Mouse (Mus musculus): ENCODE measurements around the gene Rbfox1.

Rbfox1 gene

GRCm38 (mm10) chr16:6095604-6096372 lies 210.6 kb downstream of the Rbfox1 start:
- DNase-seq (ENCODE audit: low read depth, low spot score): no peak

DNA sequence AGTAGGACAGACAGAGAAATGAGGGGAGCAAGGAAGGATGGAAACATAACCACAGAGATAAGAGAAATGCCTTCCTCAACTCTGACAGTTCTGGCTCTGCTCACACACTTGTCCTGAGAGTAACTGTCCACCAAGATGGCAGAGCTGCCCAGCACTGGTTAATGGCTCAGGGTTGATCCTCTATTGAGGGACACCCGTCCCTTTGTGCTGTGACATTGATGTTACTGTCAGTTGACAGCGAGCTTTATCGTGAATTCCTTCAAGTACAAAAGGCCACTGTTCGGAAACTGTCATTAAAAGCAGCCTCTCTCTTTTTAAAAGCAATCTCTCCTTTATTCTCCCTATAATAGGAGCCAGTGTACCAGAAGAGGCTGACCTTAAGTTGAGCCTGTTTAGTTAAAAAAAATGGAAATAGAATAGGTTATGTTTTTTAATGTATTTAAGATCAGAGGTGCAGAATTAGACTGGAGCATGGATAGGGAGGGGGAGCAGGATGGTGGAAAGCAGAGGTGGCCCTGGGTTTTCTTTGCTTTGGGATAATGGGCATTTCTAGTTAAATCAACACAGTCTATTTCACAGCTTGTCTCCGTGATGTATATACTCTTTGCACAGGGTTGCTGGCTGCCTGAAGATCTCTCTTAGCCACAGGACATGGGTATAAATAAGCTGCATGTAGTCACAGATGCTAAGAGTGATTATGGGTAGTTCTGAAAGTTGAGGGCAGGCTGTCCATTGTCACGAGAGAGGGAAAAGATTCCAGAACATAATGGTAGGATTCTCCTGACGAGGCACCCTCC lies 212.3 kb downstream of the Rbfox1 start:
- no peak for DNase-seq (ENCODE audit: low read depth, low spot score)

DNA sequence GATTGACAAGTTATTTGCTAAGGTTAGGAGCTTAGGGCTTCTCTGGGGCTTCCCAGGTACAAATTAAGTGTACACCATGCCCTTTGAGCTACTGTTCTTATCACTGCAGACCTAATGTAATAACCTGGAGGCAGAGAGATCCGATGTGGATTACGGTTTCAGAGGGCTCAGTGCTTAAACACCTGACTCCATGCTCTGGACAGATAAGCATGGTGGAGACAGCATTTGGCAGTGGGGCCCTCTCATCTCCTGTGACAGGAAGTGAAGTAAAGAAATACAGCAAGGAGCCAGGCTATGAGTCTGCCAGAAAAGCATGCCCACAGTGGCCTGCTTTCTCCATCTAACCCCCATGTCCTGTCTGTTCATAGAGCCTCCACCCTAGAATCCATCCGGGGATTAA lies 213.0 kb downstream of the Rbfox1 start:
- no peak for DNase-seq (ENCODE audit: low read depth, low spot score)

DNA sequence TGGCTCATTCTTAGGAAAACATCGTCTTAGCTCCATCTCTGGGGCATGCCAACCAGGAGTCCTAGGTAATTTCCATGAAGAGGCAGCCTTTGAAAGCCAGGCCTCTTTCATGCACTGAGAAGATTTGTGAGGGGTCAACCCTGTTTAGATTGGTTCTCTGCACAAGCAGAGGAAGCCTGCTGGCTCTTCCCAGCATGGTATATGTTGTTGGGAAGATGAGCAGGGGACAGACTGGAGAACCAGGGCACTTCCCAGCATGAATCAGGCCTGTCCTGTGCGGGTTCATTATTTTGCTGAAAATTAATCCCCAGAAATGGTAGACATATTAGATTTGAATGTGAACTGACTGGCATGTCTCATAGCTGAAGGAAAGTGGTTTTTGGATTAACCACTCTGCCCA lies 214.4 kb downstream of the Rbfox1 start:
- DNase-seq (ENCODE audit: low read depth, low spot score): no peak

DNA sequence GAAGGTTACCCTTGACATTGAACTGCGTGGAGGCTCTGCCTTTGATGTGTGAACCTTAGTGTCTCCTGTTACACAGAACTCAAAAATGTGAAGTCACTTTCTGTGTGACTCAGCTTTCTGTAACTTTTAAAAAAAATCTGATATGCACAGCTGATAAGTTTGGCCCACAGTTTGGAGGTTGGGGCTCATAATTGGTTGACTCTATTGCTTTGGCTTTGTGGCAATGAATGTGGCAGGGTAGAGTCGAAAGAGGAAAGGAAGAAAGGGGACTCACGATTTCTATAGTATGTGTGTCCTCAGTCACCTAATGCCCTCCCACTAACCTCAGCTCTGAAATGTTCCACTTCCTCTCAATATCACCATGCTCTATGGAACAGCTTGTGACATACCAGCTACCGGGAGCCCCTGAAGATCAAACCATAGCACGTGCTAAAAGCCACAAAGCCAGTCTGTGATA lies 215.3 kb downstream of the Rbfox1 start:
- no peak for DNase-seq (ENCODE audit: low read depth, low spot score)

DNA sequence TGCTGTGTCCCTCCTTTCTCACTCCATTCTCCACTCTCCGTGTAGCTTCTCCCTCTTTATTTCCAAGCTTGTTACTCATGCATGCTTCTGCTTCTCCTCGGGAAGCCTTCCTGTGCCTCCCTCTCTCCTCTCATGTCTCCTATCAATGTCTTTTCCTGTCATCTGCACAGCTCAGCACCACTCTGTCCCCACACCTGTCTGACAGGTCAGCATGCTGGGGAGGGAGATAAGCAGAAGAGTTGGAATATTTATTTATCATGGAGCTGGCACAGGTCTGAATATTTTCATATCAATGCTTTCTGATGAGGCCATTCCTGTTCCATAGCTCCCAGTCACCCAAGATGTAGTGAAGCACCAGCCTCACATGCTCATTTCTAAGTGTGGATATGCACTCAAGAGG lies 218.6 kb downstream of the Rbfox1 start:
- DNase-seq (ENCODE audit: low read depth, low spot score): no peak

GRCm38 (mm10) chr16:6110121-6110520 lies 225.0 kb downstream of the Rbfox1 start:
- DNase-seq (ENCODE audit: low read depth, low spot score): no peak

DNA sequence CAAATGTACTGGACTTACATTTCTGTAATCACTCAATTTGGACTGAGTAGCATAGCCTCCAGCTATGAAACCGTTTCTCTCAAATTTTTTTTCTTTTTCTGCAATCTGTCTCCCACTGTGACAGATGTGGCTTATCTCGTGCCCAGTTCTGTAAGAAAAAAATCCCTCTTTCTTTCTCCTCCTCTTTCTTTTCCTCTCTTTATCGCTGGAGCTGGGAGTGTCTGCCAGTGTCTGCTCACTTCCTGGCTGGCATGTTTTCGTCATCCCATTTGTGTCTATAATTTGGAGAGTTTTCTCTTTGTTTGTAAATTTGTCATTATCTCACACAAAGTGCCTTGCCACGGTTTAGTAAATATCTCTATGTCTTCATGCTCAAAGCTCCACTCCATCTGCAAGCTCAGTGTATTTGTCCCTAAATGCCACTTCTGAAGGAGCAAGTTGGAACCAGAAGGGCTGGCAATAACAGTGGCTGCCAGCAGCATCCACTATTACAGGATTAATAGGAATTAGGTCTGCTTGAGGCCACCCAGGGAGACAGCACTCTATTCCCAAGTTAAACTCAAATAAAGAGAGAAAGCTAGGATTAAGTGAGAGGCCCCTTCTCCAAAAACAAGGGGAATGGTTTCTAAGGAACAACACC lies 228.8 kb downstream of the Rbfox1 start:
- DNase-seq (ENCODE audit: low read depth, low spot score): no peak

- no peak for DNase-seq (ENCODE audit: low read depth, low spot score)
Observed at GRCm38 (mm10) chr16:6119472-6119871, 234.3 kb downstream of the Rbfox1 start.

- DNase-seq (ENCODE audit: low read depth, low spot score): no peak
Observed at GRCm38 (mm10) chr16:6121232-6121631, 236.1 kb downstream of the Rbfox1 start.

GRCm38 (mm10) chr16:6122859-6123258 lies 237.7 kb downstream of the Rbfox1 start:
- DNase-seq (ENCODE audit: low read depth, low spot score): no peak

DNA sequence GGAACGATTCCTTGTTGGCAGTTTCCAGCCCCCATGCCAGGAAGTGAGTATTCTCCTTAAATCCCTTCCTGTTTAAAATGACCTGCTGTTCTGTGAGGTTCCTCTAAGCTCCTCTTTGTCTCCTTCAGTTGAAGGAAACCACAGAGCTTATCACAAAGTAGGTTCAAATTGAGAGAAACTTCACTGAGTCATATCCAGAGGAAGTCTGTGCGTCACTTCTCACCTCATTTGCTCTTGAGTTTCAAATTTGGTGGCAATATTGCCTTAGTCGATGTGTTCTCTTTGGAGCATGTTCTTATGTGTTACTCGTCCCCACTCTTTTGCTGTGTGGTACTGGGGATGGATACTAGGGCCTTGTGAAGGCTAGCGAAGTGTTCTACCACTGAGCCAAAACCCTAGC lies 243.2 kb downstream of the Rbfox1 start:
- no peak for DNase-seq (ENCODE audit: low read depth, low spot score)

- DNase-seq (ENCODE audit: low read depth, low spot score): no peak
Observed at GRCm38 (mm10) chr16:6135016-6135415, 249.9 kb downstream of the Rbfox1 start.

DNA sequence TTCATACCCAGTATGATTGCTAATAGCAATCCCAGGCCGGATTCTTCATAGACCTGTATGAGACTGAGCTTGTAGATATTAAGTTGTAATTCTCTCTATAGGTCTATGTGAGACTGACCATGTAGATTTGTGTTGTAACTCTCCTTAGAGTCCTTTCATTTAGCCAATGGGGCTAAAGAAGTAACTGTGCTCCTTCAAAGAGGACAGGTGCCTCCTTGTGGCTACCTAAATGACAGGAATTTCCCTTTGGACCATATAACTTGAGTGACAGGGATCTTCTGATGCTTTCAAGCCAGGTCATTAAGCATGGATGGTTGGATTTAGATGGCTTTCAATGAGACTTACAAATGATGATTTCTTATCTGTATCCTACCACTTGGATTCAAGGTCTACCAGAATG lies 254.3 kb downstream of the Rbfox1 start:
- no peak for DNase-seq (ENCODE audit: low read depth, low spot score)

DNA sequence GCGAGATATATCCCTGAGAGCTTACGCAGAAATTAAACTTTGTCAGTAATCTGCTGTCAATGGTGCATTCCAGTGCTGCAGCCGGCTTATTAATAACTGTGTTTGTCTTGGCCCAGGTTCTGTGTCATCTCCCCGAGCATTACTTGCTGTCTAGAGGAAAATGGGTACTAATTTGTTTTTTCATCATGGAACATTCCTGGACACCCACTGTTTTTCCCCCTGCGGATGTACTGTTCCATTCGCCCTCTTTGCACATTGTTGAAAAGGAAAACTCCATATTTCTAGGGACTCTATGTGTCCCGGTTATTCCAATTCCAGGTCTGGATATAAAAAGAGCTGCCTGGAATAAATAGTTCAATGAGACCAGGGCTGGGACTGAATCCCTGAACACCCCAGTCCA lies 262.8 kb downstream of the Rbfox1 start:
- DNase-seq (ENCODE audit: low read depth, low spot score): no peak

- no peak for DNase-seq (ENCODE audit: low read depth, low spot score)
Observed at GRCm38 (mm10) chr16:6149345-6149744, 264.2 kb downstream of the Rbfox1 start.

- no peak for DNase-seq (ENCODE audit: low read depth, low spot score)
Observed at GRCm38 (mm10) chr16:6155556-6155955, 270.4 kb downstream of the Rbfox1 start.

DNA sequence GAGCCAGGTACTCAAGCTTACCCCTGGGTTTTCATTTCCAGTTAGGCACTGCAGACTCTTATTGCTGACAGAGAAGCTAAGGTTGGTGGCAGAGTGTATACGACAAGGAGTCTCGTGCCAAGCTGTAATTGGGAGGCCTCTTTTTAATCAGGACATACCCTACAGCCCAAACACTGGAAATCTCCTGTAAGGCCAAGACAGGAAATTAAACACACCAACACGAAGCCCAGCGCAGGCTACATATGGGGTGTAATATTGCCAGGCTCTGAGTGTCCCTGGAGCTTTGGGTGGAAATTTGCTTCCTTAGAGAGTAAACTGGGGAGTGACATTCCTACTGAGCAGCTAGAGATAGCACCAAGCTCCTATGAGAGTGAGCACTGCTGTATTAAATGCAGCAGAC lies 279.3 kb downstream of the Rbfox1 start:
- no peak for DNase-seq (ENCODE audit: low read depth, low spot score)

DNA sequence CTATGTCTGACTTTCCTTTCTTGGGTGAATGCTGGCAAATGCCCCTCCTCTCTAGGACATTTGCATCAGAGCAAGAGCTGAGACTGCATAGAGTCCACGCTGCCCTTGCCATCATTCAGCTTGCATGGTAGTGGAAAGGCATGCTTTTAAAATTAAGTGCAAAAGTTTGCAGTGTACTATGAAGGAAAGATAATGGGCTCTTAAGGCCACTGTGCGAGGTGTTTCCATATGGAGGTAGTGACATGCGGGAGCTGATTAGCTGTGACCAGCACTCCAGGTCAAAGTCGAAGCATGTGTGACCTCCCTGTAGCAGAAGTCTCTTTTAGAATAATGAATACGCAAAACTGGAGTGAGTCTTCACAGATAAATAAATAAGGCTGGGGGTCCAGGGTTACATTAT lies 284.2 kb downstream of the Rbfox1 start:
- DNase-seq (ENCODE audit: low read depth, low spot score): no peak

GRCm38 (mm10) chr16:6180819-6181218 lies 295.7 kb downstream of the Rbfox1 start:
- DNase-seq (ENCODE audit: low read depth, low spot score): no peak

DNA sequence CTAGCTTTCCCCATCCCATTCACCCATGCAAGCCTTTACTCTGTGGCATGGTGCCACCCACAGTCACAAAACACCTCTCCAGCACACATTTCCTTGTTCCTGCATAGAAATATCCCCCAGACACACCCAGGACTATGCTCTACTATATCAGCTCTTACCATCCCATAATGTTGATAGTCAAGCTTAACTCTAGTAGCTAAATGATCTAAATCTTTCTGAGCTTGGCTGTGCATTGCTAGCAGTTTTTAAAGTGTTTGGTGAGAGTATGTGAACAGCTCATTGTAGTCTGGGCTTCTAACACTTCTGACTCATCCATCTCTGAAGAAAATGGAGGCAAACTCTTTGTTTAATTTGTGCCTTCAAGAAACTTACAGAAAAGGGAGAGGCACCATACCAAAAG lies 297.2 kb downstream of the Rbfox1 start:
- no peak for DNase-seq (ENCODE audit: low read depth, low spot score)

DNA sequence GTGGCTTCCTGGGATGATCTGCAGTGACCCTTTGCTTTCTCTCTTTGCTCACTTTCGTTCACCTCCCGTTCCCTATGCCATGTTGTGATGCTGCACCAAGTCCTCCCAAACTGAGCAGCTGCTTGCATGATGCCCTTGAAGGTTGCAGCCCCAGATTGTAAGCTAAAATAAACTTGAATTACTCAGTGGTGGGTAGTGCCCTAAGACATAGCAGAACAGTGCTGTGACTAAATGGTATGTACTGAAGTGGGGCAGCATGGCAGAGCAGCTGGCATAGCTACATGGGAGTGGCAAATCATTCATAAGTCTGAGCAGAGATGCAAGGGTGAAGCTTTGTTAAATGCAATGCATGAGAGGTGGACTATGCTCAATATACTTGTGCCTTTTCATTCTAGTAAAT lies 307.2 kb downstream of the Rbfox1 start:
- no peak for DNase-seq (ENCODE audit: low read depth, low spot score)

DNA sequence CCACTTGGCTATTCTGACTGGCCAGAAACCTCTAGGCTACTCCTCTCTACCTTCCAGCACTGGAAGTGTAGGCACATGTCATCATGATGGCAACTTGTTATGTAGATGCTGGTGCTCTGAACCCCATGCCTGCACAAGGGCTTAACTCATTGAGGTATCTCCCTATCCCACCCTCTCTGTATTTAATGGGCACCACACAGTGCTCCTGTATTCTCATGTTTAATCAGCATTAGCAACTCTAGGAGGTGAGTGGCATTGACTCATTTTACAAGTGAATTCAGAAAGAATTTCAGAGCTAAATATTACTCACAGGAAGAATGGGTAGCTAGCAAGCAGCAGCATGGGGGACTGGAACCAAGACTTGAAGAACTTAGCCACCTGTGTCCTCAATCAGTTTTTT lies 321.3 kb downstream of the Rbfox1 start:
- no peak for DNase-seq (ENCODE audit: low read depth, low spot score)
